Mouse (Mus musculus) stomach, postnatal 0 days (tissue): ENCODE data around the gene Xpa. TPM values are rescaled to one million over a fixed set of nuclear protein-coding genes. Genes with fewer than 3 reads are reported as not detected.
"Not testable (repeated sequence)": the region's sequence is repeated elsewhere in the genome, so short reads cannot be mapped to it uniquely, and the experiment has no call there.

Experiments used
- ATAC-seq: fragments of 200-750 bp; cut with Nextera tagmentation; 2 replicates; pipeline ENCODE4 v1.8.0; 2017; ENCODE audit not compliant: low FRiP score, low TSS enrichment
- DNase-seq: peaks from one replicate; pipeline ENCODE4 v3.0.0-alpha.2; 2016; ENCODE audit warnings: low spot score
- H3K27ac ChIP-seq: fragments of 300-500 bp; sonication (generic); replicated peaks from 2 replicates; pipeline ENCODE4 v1.5.1; 2014; ENCODE audit warnings: mild to moderate bottlenecking, control low read depth
- H3K27me3 ChIP-seq: fragments of 300-500 bp; sonication (generic); 2 replicates; pipeline ENCODE4 v1.6.1; 2014; ENCODE audit warnings: low read length; ENCODE audit not compliant: control insufficient read depth, insufficient read depth
- H3K36me3 ChIP-seq: fragments of 300-500 bp; sonication (generic); 2 replicates; pipeline ENCODE4 v1.6.1; 2014; ENCODE audit warnings: low read length, mixed read lengths; ENCODE audit not compliant: control insufficient read depth, insufficient read depth
- H3K4me1 ChIP-seq: fragments of 300-500 bp; sonication (generic); replicated peaks from 2 replicates; pipeline ENCODE4 v1.6.1; 2014; ENCODE audit warnings: antibody characterized with exemption; ENCODE audit not compliant: control insufficient read depth, insufficient read depth
- H3K4me2 ChIP-seq: fragments of 300-500 bp; sonication (generic); replicated peaks from 2 replicates; pipeline ENCODE4 v1.6.1; 2014; ENCODE audit warnings: low read depth, mild to moderate bottlenecking, control low read depth, moderate library complexity
- H3K4me3 ChIP-seq: fragments of 300-500 bp; sonication (generic); 2 replicates; pipeline ENCODE4 v1.5.1; 2014; ENCODE audit warnings: low read depth, low read length, control low read depth
- H3K9ac ChIP-seq: fragments of 300-500 bp; sonication (generic); 2 replicates; pipeline ENCODE4 v1.6.1; 2014; ENCODE audit warnings: mild to moderate bottlenecking, low read length, control low read depth, mixed read lengths
- H3K9me3 ChIP-seq: fragments of 300-500 bp; sonication (generic); 2 replicates; pipeline ENCODE4 v1.6.1; 2016; ENCODE audit warnings: low read length; ENCODE audit not compliant: control insufficient read depth
- CTCF ChIP-seq: IDR thresholded peaks from 2 replicates; pipeline ENCODE4 v1.5.1; 2016; ENCODE audit warnings: antibody characterized with exemption, low read depth, mild to moderate bottlenecking, moderate library complexity
- EP300 ChIP-seq: optimal IDR thresholded peaks from 2 replicates; pipeline ENCODE3; 2016; ENCODE audit warnings: antibody characterized with exemption
- WGBS: fragments of 180-500 bp; shearing (Covaris S2); extraction: QIAGEN DNeasy Blood & Tissue Kit; methylation state at CpG from one replicate; pipeline ENCODE4 v1.1.7; 2014; 5-methylcytosine and 5-hydroxymethylcytosine counted together
- polyA plus RNA-seq: library from polyadenylated mRNA; unstranded; fragments of >200 nt; fragmentation: Nextera tagmentation; extraction: Ambion mirVana; gene quantifications from 2 replicates; pipeline ENCODE4 v1.2.1, GENCODE M21; 2015

Xpa gene
- polyA plus RNA-seq, 1 experiment from 2014 or later: 24.5 TPM

DNA sequence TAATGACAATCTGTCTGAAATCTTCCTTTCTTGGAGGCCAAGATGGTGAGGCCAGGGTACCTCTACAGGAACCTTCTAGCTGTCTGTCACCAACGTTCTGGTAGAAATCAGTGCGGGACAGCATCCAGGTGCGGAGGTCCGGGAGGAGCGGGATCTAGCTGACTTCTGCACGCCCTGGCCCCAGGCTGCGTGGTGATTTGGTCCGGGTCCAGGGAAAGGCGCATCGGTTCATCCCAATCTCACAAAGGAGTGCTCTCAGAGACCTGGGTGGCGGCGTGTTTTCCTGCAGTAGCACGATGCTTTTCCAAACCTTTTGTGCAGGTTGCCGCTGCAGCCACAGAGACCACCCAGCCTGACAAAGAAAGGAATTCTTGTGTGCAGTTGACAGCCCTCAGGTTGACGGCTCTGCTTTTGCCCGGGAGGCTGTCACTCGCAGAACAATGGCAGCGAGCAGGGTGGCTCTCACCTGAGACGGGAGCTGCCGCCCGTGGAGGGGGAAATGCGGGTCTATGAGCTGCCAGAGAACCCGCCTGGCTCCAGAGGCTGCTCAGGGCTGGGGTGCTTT, 6.5 kb upstream of the Xpa start:
- 0 out of 2 replicates have a peak, but pooled peaks cover 2% of the 10 kb centered on the region for H3K4me1 ChIP-seq
- no peaks in the 10 kb centered on the region for H3K36me3 ChIP-seq
- H3K27ac ChIP-seq: no peak overlapping the region
- peak overlapping the region; percentile 6; the same call in 1 of the 2 replicates for H3K4me2 ChIP-seq
- 0 out of 2 replicates have a peak overlapping the region, but pooled peaks have one; percentile 23 for H3K9ac ChIP-seq
- WGBS: 5% methylated on average over 23 of the region's 23 CpGs
- ATAC-seq (0 out of 2 replicates have a peak, but pooled peaks have one; percentile 35), DNase-seq (no peak)
- H3K9me3 ChIP-seq: no peaks in the 10 kb centered on the region
- no peaks in the 10 kb centered on the region for H3K27me3 ChIP-seq
- TF ChIP-seq EP300: no peak
- no peak for TF ChIP-seq CTCF
- no peak overlapping the region for H3K4me3 ChIP-seq

DNA sequence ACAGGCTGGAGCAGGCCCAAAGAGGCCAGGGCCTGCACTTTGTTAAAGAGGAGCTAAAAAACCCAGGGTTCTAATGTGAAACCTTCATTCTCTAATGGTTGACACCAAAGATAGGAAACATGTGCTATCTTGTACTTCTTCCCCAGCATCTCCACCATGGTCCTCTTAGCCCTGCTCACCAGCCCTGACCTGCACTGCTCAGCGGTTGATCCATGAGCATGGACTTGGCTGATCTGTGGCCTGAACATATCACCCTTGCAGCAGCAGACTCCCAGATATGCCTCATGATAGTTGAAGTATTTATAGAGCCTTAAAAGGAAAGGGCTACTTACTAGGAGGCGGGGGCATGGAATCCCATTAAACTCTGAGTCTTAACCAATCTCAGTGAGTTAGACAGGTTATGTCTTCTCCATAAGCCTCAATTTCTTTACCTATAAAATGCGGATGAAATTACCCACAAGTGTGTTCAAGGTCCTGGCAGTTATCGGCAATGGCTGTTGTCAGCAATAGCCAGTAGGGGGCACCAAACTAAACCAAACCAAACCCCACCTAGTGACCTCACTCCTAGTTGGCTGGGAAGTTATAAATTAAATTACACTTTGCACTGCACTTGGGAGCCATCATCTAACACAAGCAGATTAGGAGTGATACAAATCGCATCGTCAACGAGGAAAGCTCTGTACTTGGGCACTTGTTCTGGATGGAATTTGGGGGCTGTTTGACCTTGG, 5.9 kb upstream of the Xpa start:
- TF ChIP-seq CTCF: peak; percentile 92
- no peak for TF ChIP-seq EP300
- 9% methylated on average over 7 of the region's 7 CpGs for WGBS
- H3K4me3 ChIP-seq: no peak overlapping the region
- DNase-seq (peak; percentile 70), ATAC-seq (peak; percentile 70)
- no peak overlapping the region for H3K9ac ChIP-seq
- H3K27me3 ChIP-seq: no peaks in the 10 kb centered on the region
- H3K36me3 ChIP-seq: no peaks in the 10 kb centered on the region
- H3K4me2 ChIP-seq: peak overlapping the region; percentile 6; the same call in 1 of the 2 replicates
- 0 out of 2 replicates have a peak overlapping the region, but pooled peaks have one; percentile 8 for H3K27ac ChIP-seq
- no peaks in the 10 kb centered on the region for H3K9me3 ChIP-seq
- H3K4me1 ChIP-seq: 0 out of 2 replicates have a peak, but pooled peaks cover 2% of the 10 kb centered on the region

- ATAC-seq: no peak
- Histone ChIP-seq H3K9me3 (no peaks in the 10 kb centered on the region), H3K4me2 (no peak overlapping the region), H3K9ac (no peak overlapping the region), H3K27me3 (no peaks in the 10 kb centered on the region), H3K4me3 (no peak overlapping the region), H3K27ac (peak overlapping the region; percentile 70), H3K4me1 (0 out of 2 replicates have a peak, but pooled peaks cover 2% of the 10 kb centered on the region), H3K36me3 (no peaks in the 10 kb centered on the region)
- no peak for DNase-seq
- TF ChIP-seq CTCF (no peak), EP300 (no peak)
- WGBS: 64% methylated on average over 5 of the region's 5 CpGs
These were observed 2.0 kb upstream of the Xpa start for GRCm38 (mm10) chr4:46198064-46198463.

- H3K9me3 ChIP-seq: no peaks in the 10 kb centered on the region
- no peaks in the 10 kb centered on the region for H3K4me1 ChIP-seq
- peak overlapping the region; percentile 86 for H3K27ac ChIP-seq
- ATAC-seq: 0 out of 2 replicates have a peak, but pooled peaks have one; percentile 4
- peak overlapping the region; percentile 86 for H3K4me2 ChIP-seq
- 37% methylated on average over 6 of the region's 6 CpGs for WGBS
- peak overlapping the region; percentile 85 for H3K4me3 ChIP-seq
- H3K27me3 ChIP-seq: no peaks in the 10 kb centered on the region
- H3K9ac ChIP-seq: peak overlapping the region; percentile 85; the same call in 1 of the 2 replicates
- no peaks in the 10 kb centered on the region for H3K36me3 ChIP-seq
- no peak for DNase-seq
- TF ChIP-seq CTCF: no peak
- TF ChIP-seq EP300: no peak
These were observed 402 bp upstream of the Xpa start for GRCm38 (mm10) chr4:46196513-46196912.

DNA sequence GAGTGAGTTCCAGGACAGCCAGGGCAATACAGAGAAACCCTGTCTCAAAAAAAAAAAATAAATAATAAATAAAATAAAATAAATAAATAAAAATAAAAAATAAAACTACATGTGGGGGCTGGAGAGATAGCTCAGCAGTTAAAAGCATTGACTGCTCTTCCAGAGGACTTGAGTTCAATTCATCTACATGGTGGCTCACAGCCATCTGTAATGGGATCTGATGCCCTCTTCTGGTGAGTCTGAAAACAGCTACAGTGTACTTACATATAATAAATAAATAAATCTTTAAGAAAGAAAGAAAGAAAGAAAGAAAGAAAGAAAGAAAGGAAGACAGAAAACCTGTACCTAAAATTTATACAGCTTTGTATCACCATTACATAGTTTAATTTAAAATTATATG, 4.1 kb downstream of the Xpa start:
- H3K4me1 ChIP-seq, DNase-seq, H3K4me2 ChIP-seq, H3K9me3 ChIP-seq, H3K9ac ChIP-seq, H3K4me3 ChIP-seq, H3K27me3 ChIP-seq, ATAC-seq, H3K27ac ChIP-seq, H3K36me3 ChIP-seq: not testable (repeated sequence)
- TF ChIP-seq CTCF: peak; percentile 54

GRCm38 (mm10) chr4:46186466-46186865, 9.6 kb downstream of the Xpa start:
- H3K4me1 ChIP-seq: no peaks in the 10 kb centered on the region
- no peak for TF ChIP-seq EP300
- TF ChIP-seq CTCF: no peak

More at GRCm38 (mm10) chr4:46186466-46186865, 9.6 kb downstream of the Xpa start:
- Histone ChIP-seq H3K36me3 (peaks cover 21% of the 10 kb centered on the region), H3K27me3 (no peaks in the 10 kb centered on the region), H3K27ac (no peak overlapping the region), H3K4me3 (no peak overlapping the region), H3K9me3 (no peaks in the 10 kb centered on the region), H3K9ac (no peak overlapping the region), H3K4me2 (no peak overlapping the region)
- ATAC-seq (no peak), DNase-seq (no peak)
- 83% methylated on average over 3 of the region's 3 CpGs for WGBS
